Mouse (Mus musculus) heart, adult 2 months (tissue): Measurements from ENCODE around the gene Anapc7. TPM values are rescaled to one million over a fixed set of nuclear protein-coding genes. Genes with fewer than 3 reads are reported as not detected.
"Not testable (repeated sequence)": the region's sequence is repeated elsewhere in the genome, so short reads cannot be mapped to it uniquely, and the experiment has no call there.

Experiments used
- DNase-seq, 2 experiments: peaks; one replicate each; pipeline ENCODE4 v3.0.0; 2021
- H3K27ac ChIP-seq: fragments of 200-600 bp; 2 replicates; pipeline ENCODE4 v1.8.1; 2022
- H3K27me3 ChIP-seq: fragments of 200-500 bp; 2 replicates; pipeline ENCODE4 v1.6.1; 2012; ENCODE audit warnings: mild to moderate bottlenecking, low read length, inconsistent platforms, mixed read lengths; ENCODE audit not compliant: control insufficient read depth, insufficient read depth
- H3K36me3 ChIP-seq: fragments of 200-500 bp; 2 replicates; pipeline ENCODE4 v1.6.1; 2012; ENCODE audit warnings: low read length, inconsistent platforms; ENCODE audit not compliant: control insufficient read depth, insufficient read depth
- H3K4me1 ChIP-seq: fragments of 200-500 bp; 2 replicates; pipeline ENCODE4 v1.6.1; 2011; ENCODE audit warnings: low read length; ENCODE audit not compliant: control insufficient read depth, insufficient read depth
- H3K4me3 ChIP-seq: fragments of 200-600 bp; 2 replicates; pipeline ENCODE4 v1.8.1; 2022
- H3K79me2 ChIP-seq: fragments of 200-500 bp; replicated peaks from 2 replicates; pipeline ENCODE4 v1.6.1; 2012; ENCODE audit warnings: mild to moderate bottlenecking, inconsistent platforms, low read length, moderate library complexity, mixed read lengths; ENCODE audit not compliant: control insufficient read depth, insufficient read depth
- H3K9ac ChIP-seq: fragments of 200-500 bp; 2 replicates; pipeline ENCODE4 v1.6.1; 2012; ENCODE audit warnings: low read depth, mild to moderate bottlenecking, control low read depth, inconsistent platforms, low read length, mixed read lengths
- CTCF ChIP-seq: fragments of 200-600 bp; IDR thresholded peaks from 2 replicates; pipeline ENCODE4 v1.8.1; 2022; ENCODE audit warnings: antibody characterized with exemption, mild to moderate bottlenecking, moderate library complexity
- EP300 ChIP-seq: fragments of 200-500 bp; IDR thresholded peaks from 2 replicates; pipeline ENCODE4 v1.6.1; 2011; ENCODE audit warnings: low read depth, low read length, control low read depth; ENCODE audit not compliant: insufficient read depth
- POLR2A ChIP-seq: fragments of 200-500 bp; IDR thresholded peaks from 2 replicates; pipeline ENCODE4 v1.6.1; 2011; ENCODE audit warnings: mild to moderate bottlenecking, low read depth, low read length, control low read depth; ENCODE audit not compliant: insufficient read depth
- WGBS: fragments of 180-500 bp; shearing (Covaris S2); methylation state at CpG from one replicate; pipeline ENCODE4 v1.1.7; 2018; 5-methylcytosine and 5-hydroxymethylcytosine counted together
- intact Hi-C: fragments of 180-260 bp; cut with DNase I; formaldehyde crosslinking; loops from one replicate; pipeline ENCODE4 v1.15.1; 2025
- polyA plus RNA-seq: library from polyadenylated mRNA; depleted of rRNA; stranded (reverse); fragments of >200 nt; gene quantifications from 2 replicates; pipeline ENCODE4 v1.2.3, GENCODE M21; 2012
- total RNA-seq, 2 experiments: library from RNA; stranded (reverse); gene quantifications; 2 replicates each; pipeline ENCODE4 v1.2.3; 2021

Anapc7 gene
- total and polyA plus RNA-seq, 3 experiments = 23.2 to 27.1 (median 25.9) TPM

GRCm38 (mm10) chr5:122479131-122479530 is 57.6 kb downstream of the Anapc7 start:
- Histone ChIP-seq H3K9ac (no peak overlapping the region), H3K27ac (no peak overlapping the region), H3K4me3 (no peak overlapping the region; the same call in 1 of the 2 replicates), H3K36me3 (peaks cover 83% of the 10 kb centered on the region), H3K4me1 (peaks cover 10% of the 10 kb centered on the region), H3K79me2 (no peaks in the 10 kb centered on the region; the same call in 1 of the 2 replicates), H3K27me3 (no peaks in the 10 kb centered on the region)
- TF ChIP-seq CTCF = no peak
- TF ChIP-seq POLR2A = 0 out of 2 replicates have a peak, but pooled peaks have one; percentile 33
- 0 out of 2 replicates have a peak, but pooled peaks have one; percentile 31 for TF ChIP-seq EP300
- DNase-seq = peak in 1 of 2 experiments; percentile 12
- intact Hi-C loops = no loop called here
- WGBS = 31% methylated on average over 2 of the region's 2 CpGs

GRCm38 (mm10) chr5:122481844-122482243 is 60.4 kb downstream of the Anapc7 start:
- TF ChIP-seq CTCF (no peak), POLR2A (peak; percentile 51), EP300 (peak; percentile 85; the same call in 1 of the 2 replicates)
- H3K79me2 ChIP-seq = no peaks in the 10 kb centered on the region; the same call in 1 of the 2 replicates
- no peak overlapping the region for H3K4me3 ChIP-seq
- H3K27me3 ChIP-seq = no peaks in the 10 kb centered on the region
- no peak overlapping the region for H3K9ac ChIP-seq
- intact Hi-C loops = no loop called here
- peaks cover 7% of the 10 kb centered on the region for H3K4me1 ChIP-seq
- DNase-seq = peak; percentile 49 to 63
- peak overlapping the region; percentile 64 for H3K27ac ChIP-seq
- H3K36me3 ChIP-seq = peaks cover 75% of the 10 kb centered on the region
- WGBS = 10% methylated on average over 5 of the region's 5 CpGs

GRCm38 (mm10) chr5:122482733-122483391 is 61.4 kb downstream of the Anapc7 start:
- H3K27ac ChIP-seq = peak overlapping the region; percentile 64
- H3K4me3 ChIP-seq = no peak overlapping the region
- intact Hi-C loops = no loop called here
- peaks cover 7% of the 10 kb centered on the region for H3K4me1 ChIP-seq
- 58% methylated on average over 6 of the region's 6 CpGs for WGBS
- peaks cover 73% of the 10 kb centered on the region for H3K36me3 ChIP-seq
- no peak for TF ChIP-seq CTCF
- peak; percentile 51 for TF ChIP-seq POLR2A
- 0 out of 2 replicates have a peak, but pooled peaks have one; percentile 27 for TF ChIP-seq EP300
- DNase-seq = peak in 1 of 2 experiments; percentile 26
- no peaks in the 10 kb centered on the region for H3K27me3 ChIP-seq
- H3K9ac ChIP-seq = no peak overlapping the region
- H3K79me2 ChIP-seq = no peaks in the 10 kb centered on the region

- DNase-seq = peak in 1 of 2 experiments; percentile 20
- H3K27me3 ChIP-seq, H3K4me1 ChIP-seq, intact Hi-C loops, H3K9ac ChIP-seq, H3K4me3 ChIP-seq, H3K79me2 ChIP-seq, H3K27ac ChIP-seq: not testable (repeated sequence)
- WGBS = 62% methylated on average over 5 of the region's 5 CpGs
- peaks cover 77% of the 10 kb centered on the region for H3K36me3 ChIP-seq
- TF ChIP-seq CTCF (peak; percentile 58), POLR2A (peak; percentile 9; the same call in 1 of the 2 replicates)
Measured at GRCm38 (mm10) chr5:122486243-122486642, 64.8 kb downstream of the Anapc7 start.

- peak; percentile 51; the same call in 1 of the 2 replicates for TF ChIP-seq EP300
- peak; percentile 45 for TF ChIP-seq POLR2A
- TF ChIP-seq CTCF = no peak
- intact Hi-C loops = no loop called here
- no peak overlapping the region for H3K9ac ChIP-seq
- 48% methylated on average over 6 of the region's 6 CpGs for WGBS
- peaks cover 74% of the 10 kb centered on the region for H3K36me3 ChIP-seq
- peak in 1 of 2 experiments; percentile 16 for DNase-seq
- H3K4me3 ChIP-seq = no peak overlapping the region
- H3K4me1 ChIP-seq = peaks cover under 1% of the 10 kb centered on the region
- no peak overlapping the region; the same call in 1 of the 2 replicates for H3K27ac ChIP-seq
- H3K79me2 ChIP-seq = no peaks in the 10 kb centered on the region
- no peaks in the 10 kb centered on the region for H3K27me3 ChIP-seq
Measured at GRCm38 (mm10) chr5:122487825-122488224, 66.3 kb downstream of the Anapc7 start.

GRCm38 (mm10) chr5:122490148-122490547 is 68.7 kb downstream of the Anapc7 start:
- intact Hi-C loops = no loop called here
- no peak overlapping the region for H3K4me3 ChIP-seq
- H3K79me2 ChIP-seq = peaks cover 1% of the 10 kb centered on the region; the same call in 1 of the 2 replicates
- no peak overlapping the region for H3K9ac ChIP-seq
- DNase-seq = peak in 1 of 2 experiments; percentile 7
- H3K27me3 ChIP-seq = no peaks in the 10 kb centered on the region
- H3K27ac ChIP-seq = no peak overlapping the region
- H3K4me1 ChIP-seq = no peaks in the 10 kb centered on the region; the same call in 1 of the 2 replicates
- H3K36me3 ChIP-seq = peaks cover 71% of the 10 kb centered on the region
- TF ChIP-seq CTCF = no peak
- 0 out of 2 replicates have a peak, but pooled peaks have one; percentile 63 for TF ChIP-seq EP300
- 0 out of 2 replicates have a peak, but pooled peaks have one; percentile 51 for TF ChIP-seq POLR2A
- 66% methylated on average over 2 of the region's 2 CpGs for WGBS
